Mouse (Mus musculus): ENCODE data around the gene Tsnaxip1. TPM values are rescaled to one million over a fixed set of nuclear protein-coding genes. Genes with fewer than 3 reads are reported as not detected.

Tsnaxip1 gene
- polyA plus RNA-seq, 1 experiment from 2014 or later: 0.05 TPM

DNA sequence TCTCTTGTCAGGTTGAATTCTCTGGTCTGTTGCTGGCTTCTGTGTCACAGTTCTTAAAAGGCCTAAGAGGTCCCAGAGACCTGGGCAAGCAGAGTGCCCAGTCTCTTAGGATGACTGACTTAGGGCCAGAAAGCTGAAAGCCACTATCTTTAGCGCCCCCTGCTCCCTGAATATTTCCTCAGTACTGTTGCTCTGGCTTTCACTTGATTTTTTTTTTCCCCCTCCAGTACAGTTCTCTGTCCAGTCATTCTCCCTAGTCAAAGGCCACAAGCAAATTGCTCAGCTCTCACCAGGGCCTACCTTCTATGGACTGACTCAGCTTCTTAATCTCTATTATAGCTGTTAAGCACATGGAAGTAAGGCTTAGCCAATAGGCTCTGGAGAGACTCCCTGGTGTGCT is 34.4 kb downstream of the Tsnaxip1 start:
- H3K9me3 ChIP-seq (replicated peaks; ENCODE audit: low read length): no peaks in the 10 kb centered on the region
- H3K27me3 ChIP-seq (ENCODE audit: insufficient read depth, low read length): no peaks in the 10 kb centered on the region
- ATAC-seq (replicated peaks; ENCODE audit: low FRiP score, low read depth) (no peak), DNase-seq (ENCODE audit: low spot score) (peak; percentile 65)
- 0% methylated on average over 1 of the region's 1 CpGs for WGBS
- peak overlapping the region; percentile 96 for H3K9ac ChIP-seq (ENCODE audit: low read depth, low read length)
- H3K4me3 ChIP-seq (replicated peaks; ENCODE audit: low read depth, low read length): peak overlapping the region; percentile 97
- peaks cover 8% of the 10 kb centered on the region; the same call in 1 of the 2 replicates for H3K36me3 ChIP-seq (ENCODE audit: insufficient read depth, low read length)
- H3K4me2 ChIP-seq (ENCODE audit: low read length): peak overlapping the region; percentile 77
- TF ChIP-seq CTCF (IDR thresholded peaks at IDR 0.05; ENCODE audit: low read depth): peak; percentile 53
- no peak overlapping the region; the same call in 1 of the 2 replicates for H3K27ac ChIP-seq
- peaks cover 19% of the 10 kb centered on the region for H3K4me1 ChIP-seq (replicated peaks; ENCODE audit: insufficient read depth, low read length)

DNA sequence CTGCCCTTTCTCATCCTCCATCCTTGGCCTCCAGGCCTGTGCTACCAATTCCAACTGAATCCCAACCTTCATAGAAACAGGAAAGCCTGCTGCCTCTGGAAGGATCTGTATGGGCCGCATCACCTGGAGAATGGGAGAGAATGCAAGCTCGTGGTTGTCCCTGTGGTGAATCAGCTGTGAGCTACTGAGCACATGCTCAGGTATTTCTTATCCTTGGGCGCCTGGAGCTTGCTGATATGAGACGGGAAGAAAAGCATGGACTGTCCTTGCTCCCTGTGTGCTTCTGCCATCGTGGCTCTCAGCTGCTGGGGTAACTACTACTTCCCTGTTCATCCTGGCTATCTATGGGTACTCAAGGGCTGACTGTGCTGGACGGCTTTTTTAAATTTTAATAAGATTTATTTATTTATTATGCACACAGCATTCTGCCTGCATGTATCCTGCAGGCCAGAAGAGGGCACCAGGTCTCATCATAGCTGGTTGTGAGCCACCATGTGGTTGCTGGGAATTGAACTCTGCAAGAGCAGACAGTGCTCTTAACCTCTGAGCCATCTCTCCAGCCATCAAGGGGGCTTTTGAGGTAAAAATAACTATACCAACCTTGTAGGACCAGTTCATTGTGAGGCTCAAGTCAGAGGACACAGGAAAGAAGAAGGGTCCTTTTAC is 39.0 kb downstream of the Tsnaxip1 start:
- WGBS: 84% methylated on average over 6 of the region's 6 CpGs
- no peak for ATAC-seq (replicated peaks; ENCODE audit: low FRiP score, low read depth)
- Histone ChIP-seq H3K27ac (no peak overlapping the region), H3K4me1 (replicated peaks; ENCODE audit: insufficient read depth, low read length) (peaks cover 8% of the 10 kb centered on the region), H3K9ac (ENCODE audit: low read depth, low read length) (no peak overlapping the region), H3K4me3 (replicated peaks; ENCODE audit: low read depth, low read length) (no peak overlapping the region), H3K27me3 (ENCODE audit: insufficient read depth, low read length) (no peaks in the 10 kb centered on the region), H3K4me2 (ENCODE audit: low read length) (no peak overlapping the region), H3K36me3 (ENCODE audit: insufficient read depth, low read length) (peaks cover 22% of the 10 kb centered on the region), H3K9me3 (replicated peaks; ENCODE audit: low read length) (no peaks in the 10 kb centered on the region)
- TF ChIP-seq CTCF (IDR thresholded peaks at IDR 0.05; ENCODE audit: low read depth): peak; percentile 61
- DNase-seq (ENCODE audit: low spot score): peak; percentile 22

DNA sequence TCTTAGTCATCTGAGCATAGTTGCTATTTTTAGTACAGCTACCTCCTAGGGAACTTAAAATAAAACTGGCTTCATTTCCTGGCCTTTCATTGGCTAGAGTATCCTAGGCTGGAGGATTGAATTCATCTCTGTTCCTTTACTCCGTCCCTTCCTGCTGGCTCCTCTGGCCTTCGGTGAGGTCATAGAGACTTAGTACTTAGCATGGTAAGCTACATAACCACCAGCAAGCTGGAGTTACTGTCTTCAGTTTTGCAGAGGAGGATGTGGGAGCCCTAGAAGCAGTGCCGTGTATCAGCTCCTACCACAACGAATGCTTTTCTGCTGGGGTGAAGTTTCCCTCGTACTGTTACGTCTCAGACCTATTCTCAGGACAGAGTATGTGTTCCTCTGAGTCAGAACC is 46.8 kb downstream of the Tsnaxip1 start:
- no peak for ATAC-seq (replicated peaks; ENCODE audit: low FRiP score, low read depth)
- H3K27me3 ChIP-seq (ENCODE audit: insufficient read depth, low read length): no peaks in the 10 kb centered on the region
- no peak for TF ChIP-seq CTCF (IDR thresholded peaks at IDR 0.05; ENCODE audit: low read depth)
- H3K36me3 ChIP-seq (ENCODE audit: insufficient read depth, low read length): peaks cover 36% of the 10 kb centered on the region
- H3K27ac ChIP-seq: no peak overlapping the region
- H3K9me3 ChIP-seq (replicated peaks; ENCODE audit: low read length): no peaks in the 10 kb centered on the region
- H3K4me2 ChIP-seq (ENCODE audit: low read length): no peak overlapping the region
- no peak overlapping the region for H3K4me3 ChIP-seq (replicated peaks; ENCODE audit: low read depth, low read length)
- no peaks in the 10 kb centered on the region for H3K4me1 ChIP-seq (replicated peaks; ENCODE audit: insufficient read depth, low read length)
- peak; percentile 15 for DNase-seq (ENCODE audit: low spot score)
- WGBS: 79% methylated on average over 6 of the region's 6 CpGs
- H3K9ac ChIP-seq (ENCODE audit: low read depth, low read length): no peak overlapping the region

DNA sequence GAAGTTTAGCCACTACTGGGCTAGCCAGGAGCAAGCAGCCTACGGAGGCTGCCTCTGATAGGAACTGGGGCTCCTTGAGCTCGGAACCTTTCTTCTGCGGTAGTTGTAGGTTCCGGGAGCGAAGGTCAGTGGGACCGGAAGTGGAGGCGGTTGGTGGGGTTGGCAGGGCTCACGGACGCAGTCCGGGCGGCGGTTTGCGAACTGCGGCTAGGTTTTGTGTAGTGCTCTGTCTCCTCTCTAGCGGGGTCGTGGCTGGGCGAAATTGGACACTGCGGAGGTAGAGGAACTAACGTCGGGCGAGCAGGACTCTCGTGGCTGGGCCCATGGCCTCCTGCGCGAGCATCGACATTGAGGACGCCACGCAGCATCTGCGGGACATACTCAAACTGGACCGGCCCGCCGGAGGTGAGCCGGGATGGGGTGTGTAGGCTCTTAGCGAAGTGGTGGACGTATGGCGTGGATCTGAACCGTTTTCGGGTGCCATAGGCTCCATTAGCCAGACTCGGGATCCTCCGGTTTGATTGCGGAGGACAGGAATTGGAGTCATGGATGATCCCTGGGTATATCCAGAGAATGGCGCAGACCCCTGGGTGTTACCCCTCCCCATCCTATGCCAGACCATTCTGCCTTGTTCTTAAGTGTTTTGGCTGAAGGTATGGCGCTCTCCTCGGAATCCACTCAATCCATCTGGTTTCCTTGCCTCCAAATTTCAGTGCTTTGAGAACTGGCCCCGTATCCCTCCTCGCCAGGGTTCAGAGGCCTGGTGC is 53.4 kb downstream of the Tsnaxip1 start, which contains the start of gene Edc4:
Gene Edc4 (plus strand): TSS at position 128 of the 767 bp plus-strand sequence.
- TF ChIP-seq CTCF (IDR thresholded peaks at IDR 0.05; ENCODE audit: low read depth): no peak; the same call in 1 of the 2 replicates
- Histone ChIP-seq H3K9me3 (replicated peaks; ENCODE audit: low read length) (no peaks in the 10 kb centered on the region), H3K4me3 (replicated peaks; ENCODE audit: low read depth, low read length) (peak within 1 kb of the TSS; percentile 93), H3K27me3 (ENCODE audit: insufficient read depth, low read length) (no peaks in the 10 kb centered on the region), H3K36me3 (ENCODE audit: insufficient read depth, low read length) (peaks cover 37% of the 10 kb centered on the region), H3K4me2 (ENCODE audit: low read length) (peak within 1 kb of the TSS; percentile 80), H3K4me1 (replicated peaks; ENCODE audit: insufficient read depth, low read length) (0 out of 2 replicates have a peak, but pooled peaks cover 9% of the 10 kb centered on the region), H3K9ac (ENCODE audit: low read depth, low read length) (peak within 1 kb of the TSS; percentile 89), H3K27ac (peak within 1 kb of the TSS; percentile 78)
- ATAC-seq (replicated peaks; ENCODE audit: low FRiP score, low read depth) (peak; percentile 87), DNase-seq (ENCODE audit: low spot score) (peak; percentile 90)
- WGBS: under 1% methylated on average over 45 of the region's 45 CpGs

DNA sequence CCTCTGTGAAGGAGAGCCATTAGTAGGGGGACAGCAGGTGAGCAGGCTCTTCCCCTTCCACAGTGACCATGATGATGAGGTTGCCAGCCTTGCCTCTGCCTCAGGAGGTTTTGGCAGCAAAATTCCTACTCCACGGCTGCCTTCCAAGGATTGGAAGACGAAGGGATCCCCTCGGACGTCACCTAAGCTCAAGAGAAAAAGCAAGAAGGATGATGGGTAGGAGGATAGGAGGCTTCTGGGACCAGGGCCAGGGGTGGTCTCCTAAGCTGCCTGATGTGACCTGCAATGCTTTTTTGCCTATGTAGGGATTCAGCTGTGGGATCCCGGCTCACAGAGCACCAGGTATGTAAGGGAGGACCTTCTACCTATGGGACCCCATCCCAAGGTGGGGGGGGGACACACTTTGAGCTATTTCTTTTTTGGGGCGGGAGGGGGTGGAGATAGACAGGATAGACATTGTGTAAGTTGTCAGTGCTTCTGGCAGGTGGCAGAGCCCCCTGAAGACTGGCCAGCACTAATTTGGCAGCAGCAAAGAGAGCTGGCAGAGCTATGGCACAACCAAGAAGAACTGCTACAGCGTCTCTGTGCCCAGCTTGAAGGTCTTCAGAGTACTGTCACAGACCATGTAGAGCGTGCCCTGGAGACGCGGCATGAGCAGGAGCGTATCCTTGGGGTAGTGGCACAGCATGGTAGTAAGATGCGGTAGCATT is 62.4 kb downstream of the Tsnaxip1 start:
- Histone ChIP-seq H3K9ac (ENCODE audit: low read depth, low read length) (no peak overlapping the region), H3K27ac (no peak overlapping the region), H3K27me3 (ENCODE audit: insufficient read depth, low read length) (no peaks in the 10 kb centered on the region), H3K4me1 (replicated peaks; ENCODE audit: insufficient read depth, low read length) (no peaks in the 10 kb centered on the region), H3K9me3 (replicated peaks; ENCODE audit: low read length) (no peaks in the 10 kb centered on the region), H3K4me2 (ENCODE audit: low read length) (no peak overlapping the region), H3K4me3 (replicated peaks; ENCODE audit: low read depth, low read length) (no peak overlapping the region), H3K36me3 (ENCODE audit: insufficient read depth, low read length) (peaks cover 65% of the 10 kb centered on the region)
- 95% methylated on average over 12 of the region's 12 CpGs for WGBS
- no peak for ATAC-seq (replicated peaks; ENCODE audit: low FRiP score, low read depth)
- no peak for DNase-seq (ENCODE audit: low spot score)
- no peak for TF ChIP-seq CTCF (IDR thresholded peaks at IDR 0.05; ENCODE audit: low read depth)

DNA sequence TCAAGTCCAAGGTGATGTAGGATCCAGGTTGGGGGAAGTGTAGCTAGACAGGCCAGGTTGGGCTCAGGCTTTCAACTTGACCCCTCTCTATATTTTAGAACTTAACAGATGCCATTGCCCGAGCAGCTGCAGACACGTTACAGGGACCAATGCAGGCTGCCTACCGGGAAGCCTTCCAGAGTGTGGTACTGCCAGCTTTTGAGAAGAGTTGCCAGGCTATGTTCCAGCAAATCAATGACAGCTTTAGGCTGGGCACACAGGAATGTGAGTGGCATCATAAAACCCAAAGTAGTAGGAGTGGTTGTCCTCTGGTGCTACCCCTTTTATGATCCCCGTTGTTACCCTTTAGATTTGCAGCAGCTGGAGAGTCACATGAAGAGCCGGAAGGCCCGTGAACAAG is 63.3 kb downstream of the Tsnaxip1 start:
- no peak for TF ChIP-seq CTCF (IDR thresholded peaks at IDR 0.05; ENCODE audit: low read depth)
- ATAC-seq (replicated peaks; ENCODE audit: low FRiP score, low read depth): no peak
- WGBS: 81% methylated on average over 6 of the region's 6 CpGs

More for the DNA sequence above, 63.3 kb downstream of the Tsnaxip1 start:
- Histone ChIP-seq H3K27ac (no peak overlapping the region), H3K4me3 (replicated peaks; ENCODE audit: low read depth, low read length) (no peak overlapping the region), H3K27me3 (ENCODE audit: insufficient read depth, low read length) (no peaks in the 10 kb centered on the region), H3K9ac (ENCODE audit: low read depth, low read length) (no peak overlapping the region), H3K36me3 (ENCODE audit: insufficient read depth, low read length) (peaks cover 59% of the 10 kb centered on the region), H3K4me2 (ENCODE audit: low read length) (no peak overlapping the region), H3K4me1 (replicated peaks; ENCODE audit: insufficient read depth, low read length) (no peaks in the 10 kb centered on the region), H3K9me3 (replicated peaks; ENCODE audit: low read length) (no peaks in the 10 kb centered on the region)
- DNase-seq (ENCODE audit: low spot score): no peak

Measured in kidney, postnatal 0 days (tissue).